Mouse (Mus musculus) urinary bladder, postnatal 25 days (tissue): Measurements from ENCODE around the gene Olfr1260.

Experiments
- DNase-seq: peaks from one replicate; pipeline ENCODE4 v3.0.0; 2022; ENCODE audit warnings: low spot score

The Olfr1260 gene

GRCm38 (mm10) chr2:89974184-89974583 lies at the start of gene Olfr1260:
Gene Olfr1260 (plus strand): TSS chr2:89974340.
- DNase-seq: no peak

- no peak for DNase-seq
These were observed 47.1 kb upstream of the Olfr1260 start, which contains the start of gene Olfr1258 for GRCm38 (mm10) chr2:89927009-89927408. Gene Olfr1258 (plus strand): TSS chr2:89927309.

GRCm38 (mm10) chr2:89948564-89948963 lies 25.6 kb upstream of the Olfr1260 start, which contains the start of gene Olfr1259:
Gene Olfr1259 (minus strand): TSS chr2:89948664.
- DNase-seq: no peak

- no peak for DNase-seq
These were observed 3.6 kb downstream of the Olfr1260 start for GRCm38 (mm10) chr2:89977709-89978108.

GRCm38 (mm10) chr2:89990921-89991320 lies 16.8 kb downstream of the Olfr1260 start, which contains the start of gene Olfr1261:
Gene Olfr1261 (plus strand): TSS chr2:89991221.
- no peak for DNase-seq

- no peak for DNase-seq
These were observed 25.7 kb downstream of the Olfr1260 start, which contains the start of gene Olfr1262 for GRCm38 (mm10) chr2:89999845-90000244. Gene Olfr1262 (plus strand): TSS chr2:90000145.

GRCm38 (mm10) chr2:90011831-90012230 lies 37.7 kb downstream of the Olfr1260 start, which contains the start of gene Olfr1263:
Gene Olfr1263 (plus strand): TSS chr2:90012131.
- DNase-seq: no peak

- DNase-seq: no peak
These were observed 51.3 kb downstream of the Olfr1260 start, which contains the start of gene Olfr1264 for GRCm38 (mm10) chr2:90025477-90025876. Gene Olfr1264 (minus strand): TSS chr2:90025577.
